Mouse (Mus musculus): ENCODE data around the gene Rrh.
A peak's percentile ranks its signal among the peaks of the same experiment; 100 is the strongest.

Gene Rrh

GRCm38 (mm10) chr3:129822206-129822775, at the start of gene Rrh:
TSS of gene Rrh (minus strand) at chr3:129822587.
- no peak for DNase-seq

DNA sequence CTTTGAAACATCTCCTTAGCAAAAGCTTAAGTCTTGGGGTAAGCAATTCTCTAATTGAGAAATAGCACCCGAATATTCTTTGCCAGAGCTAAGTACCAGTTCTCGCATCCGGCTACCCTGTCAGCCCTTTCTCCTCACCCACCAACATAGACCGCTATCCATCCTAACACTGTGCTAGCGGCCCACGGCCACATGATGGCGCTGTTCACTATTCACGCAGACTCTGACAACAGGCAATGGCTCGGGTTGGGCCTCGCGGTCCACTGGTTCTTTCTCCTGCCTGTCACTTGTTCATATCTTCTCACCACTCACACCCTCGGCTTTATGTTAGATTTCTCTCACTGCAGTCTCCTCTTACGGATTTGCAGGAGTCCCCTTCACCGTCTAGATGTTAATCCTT, 41.3 kb upstream of the Rrh start:
- peak; percentile 44 to 56 for DNase-seq

DNA sequence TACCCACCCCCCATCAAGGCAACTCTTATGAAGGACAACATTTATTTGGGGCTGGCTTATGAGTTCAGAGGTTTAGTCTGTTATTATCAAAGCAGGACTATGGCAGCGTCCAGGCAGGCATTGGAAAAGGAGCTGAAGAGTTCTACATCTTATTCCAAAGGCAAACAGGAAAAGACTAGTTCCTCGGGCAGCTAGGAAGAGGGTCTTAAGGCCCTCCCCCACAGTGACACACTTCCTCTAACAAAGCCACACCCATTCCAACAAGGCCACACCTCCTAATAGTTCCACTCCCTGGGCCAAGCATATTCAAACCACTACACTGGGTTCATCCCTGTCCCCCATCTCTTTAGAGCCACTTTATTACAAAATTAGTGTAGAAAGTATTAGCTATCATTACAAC, 40.2 kb upstream of the Rrh start:
- DNase-seq: no peak

DNA sequence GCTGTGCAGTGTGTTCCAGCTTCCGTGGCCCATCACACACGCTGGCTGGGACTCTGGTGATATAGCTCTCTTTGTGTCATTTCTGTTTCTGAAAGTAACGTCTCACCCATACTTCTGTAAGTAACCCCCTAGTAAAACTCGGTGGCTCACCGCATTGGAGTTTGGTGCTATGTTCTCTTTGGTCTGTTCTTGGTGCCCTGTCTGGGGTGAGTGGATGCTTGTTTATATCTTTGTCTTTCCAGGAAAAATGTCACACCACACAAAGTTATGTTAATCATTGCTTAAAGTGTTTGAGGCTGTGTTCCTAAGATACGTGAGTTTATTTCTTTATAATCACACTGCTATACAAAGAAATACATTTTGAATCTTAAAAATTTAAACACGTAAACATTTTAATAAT, 24.5 kb upstream of the Rrh start:
- no peak for DNase-seq

- DNase-seq: no peak
These were observed 23.5 kb upstream of the Rrh start for GRCm38 (mm10) chr3:129845868-129846267.

DNA sequence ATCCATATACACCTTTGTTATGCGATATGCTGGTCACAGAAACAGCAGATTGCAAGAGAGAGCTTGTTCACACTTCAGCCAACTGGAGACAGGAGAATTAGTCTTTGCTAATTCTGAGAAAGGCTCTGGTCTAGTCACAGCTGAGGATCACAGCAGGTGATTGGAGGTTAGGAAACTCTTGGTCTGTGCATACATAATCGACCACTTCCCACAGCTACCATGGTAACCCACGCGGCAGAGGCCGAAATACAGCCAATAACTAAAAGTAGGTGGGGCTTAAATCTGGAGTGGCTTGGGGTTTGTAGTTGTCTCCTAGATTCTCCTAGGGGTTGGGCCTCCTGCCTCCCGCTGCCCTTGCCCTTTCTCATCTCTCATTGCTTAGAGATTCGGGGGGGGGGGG, 15.6 kb upstream of the Rrh start:
- no peak for DNase-seq

DNA sequence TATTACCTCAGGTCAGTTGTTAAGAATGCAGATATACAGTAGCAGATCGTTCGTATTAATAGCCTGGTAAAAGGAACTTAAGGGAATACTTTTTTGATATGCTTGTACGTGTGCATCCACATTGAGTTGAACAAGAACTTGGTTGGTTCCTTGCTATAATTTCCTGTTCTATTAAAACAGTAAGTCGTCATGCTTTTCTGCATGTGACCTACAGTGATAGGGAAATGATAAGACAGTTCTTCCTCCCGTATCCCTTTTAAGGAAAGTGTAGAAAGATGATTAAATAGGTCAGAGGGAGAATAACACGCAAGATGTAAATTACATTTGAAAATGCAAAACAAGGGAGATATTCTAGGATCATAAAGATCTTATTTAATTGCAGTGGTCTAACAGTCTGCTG, 14.6 kb upstream of the Rrh start:
- no peak for DNase-seq

DNA sequence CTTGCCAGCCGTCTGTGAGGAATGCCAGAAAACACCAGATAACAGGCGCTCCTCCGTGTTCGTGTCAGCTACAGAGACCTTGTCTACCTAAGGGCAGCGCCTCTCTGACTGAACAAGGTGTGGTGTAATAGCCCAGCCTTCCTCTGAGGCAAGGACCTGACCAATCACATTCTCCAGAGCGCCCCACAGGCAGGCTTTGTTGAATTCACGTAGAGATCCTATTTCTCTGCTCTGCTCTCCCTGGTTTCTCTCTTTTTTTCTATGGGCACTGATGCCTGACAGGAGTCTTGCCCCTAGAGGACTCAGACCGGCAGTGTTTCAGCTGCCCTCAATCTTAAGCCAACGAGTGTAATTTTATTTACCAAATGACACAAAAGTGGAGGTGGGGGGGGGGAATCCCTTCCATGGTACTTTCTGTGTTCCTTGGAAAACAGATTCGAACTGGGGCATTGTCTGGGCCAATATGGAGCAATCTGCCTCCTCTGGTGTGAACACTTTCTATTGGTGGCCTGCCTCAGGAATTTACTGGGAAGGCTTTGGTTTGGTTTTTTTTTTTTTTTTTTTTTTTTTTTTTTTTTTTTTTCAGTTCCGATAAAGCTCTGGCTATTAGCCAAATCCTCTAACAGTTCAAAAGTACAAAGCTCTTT, 13.8 kb upstream of the Rrh start:
- no peak for DNase-seq

- no peak for DNase-seq
These were observed 13.1 kb upstream of the Rrh start, which contains the start of gene Cfi for GRCm38 (mm10) chr3:129835388-129835934. TSS of gene Cfi (plus strand) at chr3:129835884.

GRCm38 (mm10) chr3:129831035-129831568, 8.7 kb upstream of the Rrh start, which contains the start of gene Gar1:
TSS of gene Gar1 (minus strand) at chr3:129831396.
- peak; percentile 93 to 96 for DNase-seq

GRCm38 (mm10) chr3:129830626-129831025, 8.2 kb upstream of the Rrh start:
- DNase-seq: peak in 1 of 2 experiments; percentile 27

- no peak for DNase-seq
These were observed 5.3 kb upstream of the Rrh start for GRCm38 (mm10) chr3:129827691-129828090.

DNA sequence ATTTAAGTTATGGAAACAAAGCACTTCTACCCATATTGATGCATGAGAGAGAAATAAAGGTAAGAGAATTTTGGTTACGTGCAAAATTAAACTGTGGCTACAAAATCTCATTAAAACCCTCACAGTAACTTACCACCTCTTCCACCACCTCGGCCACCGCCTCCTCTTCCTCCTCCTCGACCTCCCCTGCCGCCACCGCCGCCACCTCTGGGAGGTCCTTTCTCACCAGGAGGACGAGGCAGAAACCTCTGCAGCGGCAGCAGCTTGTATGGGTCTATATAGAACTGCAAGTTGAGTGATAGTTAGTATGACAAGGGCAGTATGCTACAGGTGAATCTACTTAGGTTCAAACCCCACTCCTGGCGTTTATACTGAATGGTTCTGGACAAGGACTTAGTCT, 4.3 kb upstream of the Rrh start:
- no peak for DNase-seq

GRCm38 (mm10) chr3:129824891-129825290, 2.5 kb upstream of the Rrh start:
- DNase-seq: no peak

DNA sequence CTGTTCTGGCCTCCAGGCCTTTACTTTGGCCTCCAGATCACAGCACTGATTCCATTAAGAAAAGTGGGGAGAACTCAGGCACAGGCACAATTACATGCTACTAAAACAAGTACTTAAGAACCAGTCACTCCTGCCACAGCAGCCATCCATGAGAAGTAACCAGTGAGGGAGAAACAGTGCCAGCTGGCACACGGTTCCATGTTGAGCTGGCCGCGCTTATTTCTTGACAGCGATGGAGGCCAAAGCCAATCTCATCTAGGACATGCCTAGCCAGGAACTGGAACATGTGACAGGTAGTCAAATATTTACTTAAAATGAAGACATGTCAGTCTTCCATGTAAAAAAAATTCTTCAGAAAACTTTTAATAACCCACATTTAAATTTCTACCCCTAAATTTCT, 1.8 kb upstream of the Rrh start:
- DNase-seq: no peak

DNA sequence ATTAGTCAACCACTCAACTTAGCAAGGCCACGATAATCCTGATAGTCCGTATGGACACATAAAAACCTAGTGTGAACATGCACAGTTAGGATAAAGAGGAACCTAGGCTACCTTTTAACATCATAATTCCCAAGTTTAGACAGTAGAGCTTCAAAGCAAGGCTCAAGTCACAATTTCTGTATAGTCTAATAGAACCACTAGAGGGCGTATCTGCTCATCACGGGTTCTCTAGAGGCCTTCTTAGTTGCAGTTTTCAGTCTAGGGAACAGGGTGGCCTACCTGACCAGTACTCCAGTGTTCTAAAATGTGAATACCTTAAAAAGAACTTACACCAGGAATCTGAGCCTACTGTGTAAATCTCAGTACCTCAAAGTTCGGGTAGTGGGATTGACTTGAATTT, 906 bp upstream of the Rrh start:
- DNase-seq: peak in 1 of 2 experiments; percentile 5

GRCm38 (mm10) chr3:129821736-129822135, 651 bp downstream of the Rrh start:
- no peak for DNase-seq

DNA sequence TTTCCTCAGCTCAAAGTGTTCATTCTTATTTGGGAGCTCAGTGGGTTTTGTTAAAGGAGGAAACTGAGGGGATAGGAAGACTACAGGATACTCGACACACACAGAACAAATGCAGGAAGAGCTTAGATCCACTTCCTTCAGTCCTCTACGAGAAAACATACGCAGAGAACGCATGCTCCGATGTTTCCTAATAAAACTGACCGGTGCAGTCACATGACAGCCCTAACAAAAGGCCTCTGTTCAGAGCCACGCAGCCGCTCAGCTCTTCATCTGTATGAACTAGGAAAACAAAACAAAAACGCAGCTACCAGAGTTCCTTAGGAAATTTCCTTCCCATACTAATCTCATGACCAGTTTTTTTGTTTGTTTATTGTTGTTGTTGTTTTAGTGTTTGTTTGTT, 1.5 kb downstream of the Rrh start:
- DNase-seq: no peak

GRCm38 (mm10) chr3:129803765-129804164, 18.6 kb downstream of the Rrh start, which contains the start of gene Lrit3:
TSS of gene Lrit3 (minus strand) at chr3:129804030.
- no peak for DNase-seq

DNA sequence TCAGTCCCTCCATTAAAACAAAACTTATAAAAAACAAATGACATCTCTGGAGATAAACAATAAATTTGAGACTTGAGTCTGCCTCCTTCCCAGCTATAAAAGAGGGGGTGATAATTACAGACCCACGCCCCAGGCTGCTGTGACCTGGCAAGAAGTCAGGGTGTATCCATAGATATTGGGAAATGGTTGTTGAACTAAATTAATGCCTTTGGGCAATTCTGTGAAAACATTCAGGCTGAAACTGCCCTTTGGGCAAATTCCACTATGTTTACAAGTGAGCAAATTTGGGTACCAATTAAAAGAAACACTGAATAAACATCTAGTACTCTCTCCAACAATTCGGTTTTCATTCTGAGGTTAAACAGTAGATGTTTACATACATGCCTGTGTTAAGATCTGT, 23.4 kb downstream of the Rrh start:
- DNase-seq: no peak

DNA sequence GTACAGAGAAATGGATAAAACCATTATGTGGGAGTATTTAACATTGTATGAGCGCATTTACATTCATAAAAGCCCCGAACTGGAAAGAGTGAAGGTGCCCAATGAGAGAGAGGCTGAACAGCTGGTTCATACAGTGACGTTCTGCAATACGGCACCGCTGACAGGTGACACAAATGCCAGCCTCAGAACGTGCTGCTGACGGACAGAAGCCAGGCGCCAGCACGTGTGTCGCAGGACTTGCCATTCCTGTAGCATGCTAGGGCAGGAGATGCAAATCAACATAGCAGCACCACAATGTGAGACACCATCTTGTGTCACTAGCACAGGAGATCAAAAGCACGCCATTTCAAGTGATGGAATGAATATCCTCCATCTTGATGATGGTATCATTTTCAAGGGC, 23.8 kb downstream of the Rrh start:
- no peak for DNase-seq

- DNase-seq: no peak
These were observed 25.0 kb downstream of the Rrh start for GRCm38 (mm10) chr3:129797341-129797740.

DNA sequence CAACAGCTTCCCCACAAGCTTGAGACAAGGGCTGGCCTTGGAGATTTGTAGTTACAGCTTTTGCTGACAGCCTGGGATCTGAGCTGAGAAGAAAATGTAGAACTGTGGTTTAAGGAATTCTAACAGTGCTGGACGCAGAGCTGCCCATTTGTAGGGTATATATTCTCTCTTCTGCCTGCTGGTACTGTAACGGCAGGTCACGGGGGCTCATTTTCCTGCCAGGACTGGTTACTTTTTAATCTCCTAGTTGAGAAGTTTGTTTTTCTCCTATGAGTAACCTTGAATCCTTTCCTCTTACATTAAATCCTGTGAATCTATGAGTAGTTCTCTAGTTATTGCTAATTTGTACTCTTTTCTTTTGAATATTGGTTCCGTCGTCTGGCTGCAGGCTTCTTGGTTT, 28.6 kb downstream of the Rrh start:
- DNase-seq: no peak

GRCm38 (mm10) chr3:129782746-129783145, 39.6 kb downstream of the Rrh start:
- no peak for DNase-seq

Measured in cerebellum, adult 18-20 months (tissue).